18 mouse cellular contexts compared by ENCODE assay signal in the genomic region with DNA sequence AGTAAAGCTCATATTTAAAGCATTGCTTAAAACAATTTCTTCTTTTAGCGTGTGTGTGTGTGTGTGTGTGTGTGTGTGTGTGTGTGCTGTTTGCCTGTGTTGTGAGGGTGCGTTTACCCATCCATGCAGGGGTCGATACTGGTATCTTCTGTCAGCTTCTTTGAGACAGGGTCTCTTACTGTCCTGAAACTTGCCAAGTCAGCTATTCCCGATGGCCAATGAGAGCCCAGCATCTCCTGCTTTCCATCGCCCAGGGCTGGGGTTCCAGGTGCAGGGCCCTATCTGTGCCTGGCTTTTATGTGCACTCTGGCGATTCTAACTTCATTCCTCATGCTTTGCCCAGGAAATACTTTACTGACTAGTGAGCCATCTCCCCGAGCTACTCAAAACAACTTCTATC.
A peak's percentile ranks its signal among the peaks of the same experiment; 100 is the strongest.
DNase-seq lines count a peak whose midpoint lies in the region; ATAC-seq lines count a peak whose summit lies in the region.
"Had no signal": no experiment of that assay in that cellular context is flagged by ENCODE, and none has a peak within 500 bp of the region (broad histone marks: within the 10 kb centered on the region; RNA-seq: fewer than 3 reads in every experiment).

No protein-coding gene starts in this region.

- no peak overlapping the region for H3K9ac ChIP-seq in forebrain, embryonic 16.5 days (replicated peaks; ENCODE audit: low read depth, low read length)
- H3K9ac ChIP-seq in forebrain, embryonic 11.5 days (ENCODE audit: low read length), result no peak overlapping the region
- peak overlapping the region; percentile 39; the same call in 1 of the 2 replicates for H3K9ac ChIP-seq in heart, embryonic 14.5 days (ENCODE audit: low read length)
- no peak overlapping the region for H3K9ac ChIP-seq in kidney, embryonic 14.5 days (ENCODE audit: low read depth, low read length)
- H3K9ac ChIP-seq: forebrain, postnatal 0 days had no signal

- no peaks in the 10 kb centered on the region for H3K27me3 ChIP-seq in forebrain, embryonic 16.5 days (replicated peaks; ENCODE audit: control insufficient read depth, insufficient read depth, low read length)
- H3K27me3 ChIP-seq in forebrain, embryonic 11.5 days (ENCODE audit: control insufficient read depth, insufficient read depth, low read length), result no peaks in the 10 kb centered on the region
- H3K27me3 ChIP-seq in heart, embryonic 14.5 days (ENCODE audit: control insufficient read depth, insufficient read depth, low read length), result no peaks in the 10 kb centered on the region
- H3K27me3 ChIP-seq in kidney, embryonic 14.5 days (ENCODE audit: control insufficient read depth, insufficient read depth, low read length), result no peaks in the 10 kb centered on the region

- intact Hi-C loops in heart, postnatal 10 days (cut with DNase I), result no loop called here

- 0 out of 2 replicates have a peak, but pooled peaks have one; percentile 4 for ATAC-seq in forebrain, embryonic 16.5 days
- no peak for ATAC-seq in forebrain, embryonic 11.5 days (replicated peaks; ENCODE audit: low FRiP score)
- ATAC-seq in heart, embryonic 14.5 days (ENCODE audit: insufficient number of reproducible peaks, insufficient read depth, low FRiP score, low read depth), result no peak
- 0 out of 2 replicates have a peak, but pooled peaks have one; percentile 40 for ATAC-seq in kidney, embryonic 14.5 days (ENCODE audit: low FRiP score, low TSS enrichment)
- ATAC-seq: forebrain, postnatal 0 days; hindbrain, postnatal 0 days; midbrain, embryonic 16.5 days had no signal

- H3K27ac ChIP-seq in forebrain, embryonic 16.5 days (ENCODE audit: low read length), result no peak overlapping the region
- no peak overlapping the region for H3K27ac ChIP-seq in forebrain, embryonic 11.5 days (ENCODE audit: low read depth, low read length)
- H3K27ac ChIP-seq in heart, embryonic 14.5 days (replicated peaks in 1 of 2; ENCODE audit: control insufficient read depth in 1 of 2, insufficient read depth in 1 of 2, low read depth in 2 of 2, low read length in 2 of 2), result peak overlapping the region; percentile 21 to 45; a peak in 2 of 4 replicates
- no peak overlapping the region for H3K27ac ChIP-seq in kidney, embryonic 14.5 days (ENCODE audit: low read depth, low read length)
- H3K27ac ChIP-seq: hindbrain, postnatal 0 days; midbrain, embryonic 10.5 days had no signal

- no peak overlapping the region for H3K4me3 ChIP-seq in forebrain, embryonic 16.5 days (replicated peaks; ENCODE audit: low read length)
- H3K4me3 ChIP-seq in forebrain, embryonic 11.5 days (ENCODE audit: low read depth, low read length), result no peak overlapping the region
- H3K4me3 ChIP-seq in heart, embryonic 14.5 days (ENCODE audit: control insufficient read depth in 1 of 2, insufficient read depth in 1 of 2, low read depth in 1 of 2, low read length in 2 of 2), result no peak overlapping the region
- no peak overlapping the region for H3K4me3 ChIP-seq in kidney, embryonic 14.5 days (ENCODE audit: low read length)
- H3K4me3 ChIP-seq: midbrain, embryonic 10.5 days had no signal

- H3K9me3 ChIP-seq in forebrain, embryonic 16.5 days (ENCODE audit: control insufficient read depth, low read length), result no peaks in the 10 kb centered on the region
- no peaks in the 10 kb centered on the region for H3K9me3 ChIP-seq in forebrain, embryonic 11.5 days (ENCODE audit: control insufficient read depth, low read length)
- H3K9me3 ChIP-seq in heart, embryonic 14.5 days (ENCODE audit: control insufficient read depth, low read length), result no peaks in the 10 kb centered on the region
- no peaks in the 10 kb centered on the region for H3K9me3 ChIP-seq in kidney, embryonic 14.5 days (ENCODE audit: control insufficient read depth, low read length)
- H3K9me3 ChIP-seq: midbrain, embryonic 10.5 days had no signal

- 71% methylated on average over 7 of the region's 7 CpGs for WGBS in forebrain, embryonic 16.5 days
- 80% methylated on average over 7 of the region's 7 CpGs for WGBS in forebrain, embryonic 11.5 days
- 54% methylated on average over 7 of the region's 7 CpGs for WGBS in heart, embryonic 14.5 days
- WGBS in kidney, embryonic 14.5 days, result 61% methylated on average over 7 of the region's 7 CpGs

- no peak for DNase-seq in forebrain, embryonic 11.5 days (ENCODE audit: low spot score)
- no peak for DNase-seq in heart, postnatal 10 days
- no peak for DNase-seq in kidney, adult 9 months
- DNase-seq in frontal cortex, postnatal 36 days (ENCODE audit: low spot score in 2 of 2), result no peak
- DNase-seq: adrenal gland, postnatal 36 days; cerebellum, adult 9-10 months; forebrain, postnatal 0 days; kidney, adult 11 months; kidney, postnatal 14 days; right cerebral cortex, adult 18-20 months; thymus, adult 18-20 months; thymus, postnatal 36 days had no signal

- H3K4me1 ChIP-seq in forebrain, embryonic 16.5 days (replicated peaks; ENCODE audit: control insufficient read depth, insufficient read depth, low read length), result peaks cover 14% of the 10 kb centered on the region
- H3K4me1 ChIP-seq in forebrain, embryonic 11.5 days (replicated peaks; ENCODE audit: control insufficient read depth, insufficient read depth, low read length), result no peaks in the 10 kb centered on the region
- peaks cover 37 to 56% of the 10 kb centered on the region in 2 experiments for H3K4me1 ChIP-seq in heart, embryonic 14.5 days (ENCODE audit: control insufficient read depth in 2 of 2, insufficient read depth in 2 of 2, low read length in 2 of 2)
- H3K4me1 ChIP-seq in kidney, embryonic 14.5 days (ENCODE audit: control insufficient read depth, insufficient read depth, low read length), result no peaks in the 10 kb centered on the region

- H3K4me2 ChIP-seq in forebrain, embryonic 16.5 days (ENCODE audit: low read length), result no peak overlapping the region
- no peak overlapping the region for H3K4me2 ChIP-seq in forebrain, embryonic 11.5 days (ENCODE audit: low read depth, low read length, severe bottlenecking)
- H3K4me2 ChIP-seq in heart, embryonic 14.5 days (ENCODE audit: low read length), result 0 out of 2 replicates have a peak overlapping the region, but pooled peaks have one; percentile 8
- H3K4me2 ChIP-seq in kidney, embryonic 14.5 days (replicated peaks; ENCODE audit: low read depth, low read length), result no peak overlapping the region

- H3K36me3 ChIP-seq in forebrain, embryonic 16.5 days (ENCODE audit: control insufficient read depth, insufficient read depth), result no peaks in the 10 kb centered on the region
- H3K36me3 ChIP-seq in forebrain, embryonic 11.5 days (ENCODE audit: control insufficient read depth, insufficient read depth, low read length), result no peaks in the 10 kb centered on the region
- H3K36me3 ChIP-seq in heart, embryonic 14.5 days (ENCODE audit: control insufficient read depth, insufficient read depth, low read length), result no peaks in the 10 kb centered on the region
- H3K36me3 ChIP-seq in kidney, embryonic 14.5 days (ENCODE audit: control insufficient read depth, insufficient read depth, low read length), result no peaks in the 10 kb centered on the region
- H3K36me3 ChIP-seq: midbrain, embryonic 10.5 days had no signal

Comparison
In these comparisons a context has a peak if more than half of its experiments do, and no peak if none do; other contexts are left out.
1. ATAC-seq: peak in forebrain, embryonic 16.5 days (single experiment) and kidney, embryonic 14.5 days (single experiment); none in forebrain, embryonic 11.5 days (single experiment) and heart, embryonic 14.5 days (single experiment).
2. H3K27ac ChIP-seq: peak in heart, embryonic 14.5 days (2 of 2); none in forebrain, embryonic 16.5 days (single experiment), forebrain, embryonic 11.5 days (single experiment) and kidney, embryonic 14.5 days (single experiment).